Mouse (Mus musculus): ENCODE data around the gene Mgll. TPM values are rescaled to one million over a fixed set of nuclear protein-coding genes. Genes with fewer than 3 reads are reported as not detected.

Mgll gene
- polyA plus RNA-seq, 1 experiment, result 152 TPM

DNA sequence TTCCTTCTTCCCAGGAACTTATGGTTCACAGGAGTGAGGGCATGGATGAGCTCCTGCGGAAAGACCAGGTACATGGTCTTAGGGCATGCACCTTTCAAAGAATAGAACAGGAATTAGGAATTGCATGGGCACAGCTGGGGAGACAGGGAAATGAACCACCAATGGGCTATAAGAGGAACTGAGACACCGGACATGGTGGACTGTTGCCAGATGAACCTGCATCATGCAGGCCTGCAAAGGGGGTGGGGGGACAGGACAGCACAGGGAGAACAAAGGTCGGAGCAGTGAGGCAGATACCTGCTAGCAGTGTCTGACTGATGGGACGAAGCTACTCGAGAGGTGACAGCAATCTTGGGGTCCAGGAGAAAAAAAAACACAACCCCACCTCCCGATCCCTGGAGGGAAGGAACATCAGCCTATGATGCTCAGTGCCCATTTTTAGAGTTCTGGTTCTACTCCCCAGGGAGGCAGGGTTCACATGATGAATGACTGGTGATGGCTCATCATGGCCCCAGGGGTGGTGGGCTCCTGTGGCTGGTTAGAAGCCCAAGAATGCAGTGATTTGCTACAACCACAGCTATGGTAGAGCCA is 106.0 kb downstream of the Mgll start:
- Histone ChIP-seq H3K36me3 (ENCODE audit: control insufficient read depth, insufficient read depth, low read length) (no peaks in the 10 kb centered on the region), H3K27ac (ENCODE audit: insufficient read depth, low read depth, low read length) (no peak overlapping the region), H3K4me1 (ENCODE audit: control insufficient read depth, insufficient read depth, low read length) (0 out of 2 replicates have a peak, but pooled peaks cover 4% of the 10 kb centered on the region), H3K27me3 (replicated peaks; ENCODE audit: control insufficient read depth, insufficient read depth, low read length) (no peaks in the 10 kb centered on the region), H3K4me3 (ENCODE audit: insufficient read depth, low read depth, low read length) (no peak overlapping the region)
- DNase-seq, result no peak
- 69% methylated on average over 6 of the region's 6 CpGs for WGBS
- TF ChIP-seq CTCF (conservative IDR thresholded peaks at IDR 0.05; ENCODE audit: insufficient read depth, insufficient read length, low read depth, low read length) (no peak), POLR2A (IDR thresholded peaks at IDR 0.05; ENCODE audit: low read depth, low read length) (no peak)

DNA sequence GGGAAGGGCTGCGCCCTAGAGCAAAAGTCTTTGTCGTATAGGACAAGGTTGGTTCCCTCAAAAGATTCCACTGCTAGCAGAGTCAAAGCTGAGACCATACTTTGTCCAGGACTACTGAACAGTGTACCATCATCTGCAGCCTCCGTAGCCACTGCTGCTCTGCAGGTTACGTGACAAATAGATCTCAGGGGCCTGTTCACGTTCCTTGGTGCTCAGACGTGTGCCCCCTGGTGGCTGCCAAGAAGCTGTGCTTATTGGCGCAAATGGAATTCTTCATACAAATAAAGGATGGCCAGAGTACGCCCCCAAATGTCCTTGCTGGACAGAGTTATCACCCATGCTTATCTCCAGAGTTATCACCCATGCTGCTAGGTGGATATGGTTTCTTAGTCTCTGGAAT is 107.2 kb downstream of the Mgll start:
- Histone ChIP-seq H3K4me3 (ENCODE audit: insufficient read depth, low read depth, low read length) (no peak overlapping the region), H3K36me3 (ENCODE audit: control insufficient read depth, insufficient read depth, low read length) (no peaks in the 10 kb centered on the region), H3K27ac (ENCODE audit: insufficient read depth, low read depth, low read length) (no peak overlapping the region), H3K27me3 (replicated peaks; ENCODE audit: control insufficient read depth, insufficient read depth, low read length) (no peaks in the 10 kb centered on the region), H3K4me1 (ENCODE audit: control insufficient read depth, insufficient read depth, low read length) (0 out of 2 replicates have a peak, but pooled peaks cover 4% of the 10 kb centered on the region)
- TF ChIP-seq POLR2A (IDR thresholded peaks at IDR 0.05; ENCODE audit: low read depth, low read length), result no peak
- peak; percentile 94 for TF ChIP-seq CTCF (conservative IDR thresholded peaks at IDR 0.05; ENCODE audit: insufficient read depth, insufficient read length, low read depth, low read length)
- peak; percentile 61 for DNase-seq
- WGBS, result 26% methylated on average over 8 of the region's 8 CpGs

DNA sequence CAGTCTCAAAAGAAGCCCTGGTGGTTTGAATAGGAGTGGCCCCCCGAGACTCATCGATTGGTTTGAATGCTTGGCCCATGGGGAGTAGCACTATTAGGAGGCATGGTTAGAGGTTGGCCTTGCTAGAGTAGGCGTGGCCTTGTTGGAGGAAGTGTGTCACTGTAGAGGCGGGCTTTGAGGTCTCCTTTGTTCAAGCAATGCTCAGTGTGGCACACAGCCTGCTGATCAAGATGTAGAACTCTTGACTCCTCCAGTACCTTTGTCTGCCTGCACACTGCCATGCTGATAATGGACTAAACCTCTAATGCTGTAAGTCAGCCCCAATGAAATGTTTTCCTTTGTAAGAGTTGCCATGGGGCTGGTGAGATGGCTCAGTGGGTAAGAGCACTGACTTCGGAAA is 108.5 kb downstream of the Mgll start:
- no peak overlapping the region for H3K4me3 ChIP-seq (ENCODE audit: insufficient read depth, low read depth, low read length)
- TF ChIP-seq CTCF (conservative IDR thresholded peaks at IDR 0.05; ENCODE audit: insufficient read depth, insufficient read length, low read depth, low read length) (no peak), POLR2A (IDR thresholded peaks at IDR 0.05; ENCODE audit: low read depth, low read length) (no peak)
- H3K36me3 ChIP-seq (ENCODE audit: control insufficient read depth, insufficient read depth, low read length), result no peaks in the 10 kb centered on the region
- H3K4me1 ChIP-seq (ENCODE audit: control insufficient read depth, insufficient read depth, low read length), result 0 out of 2 replicates have a peak, but pooled peaks cover 4% of the 10 kb centered on the region
- H3K27me3 ChIP-seq (replicated peaks; ENCODE audit: control insufficient read depth, insufficient read depth, low read length), result no peaks in the 10 kb centered on the region
- H3K27ac ChIP-seq (ENCODE audit: insufficient read depth, low read depth, low read length), result no peak overlapping the region
- DNase-seq, result no peak
- 85% methylated on average over 5 of the region's 5 CpGs for WGBS

DNA sequence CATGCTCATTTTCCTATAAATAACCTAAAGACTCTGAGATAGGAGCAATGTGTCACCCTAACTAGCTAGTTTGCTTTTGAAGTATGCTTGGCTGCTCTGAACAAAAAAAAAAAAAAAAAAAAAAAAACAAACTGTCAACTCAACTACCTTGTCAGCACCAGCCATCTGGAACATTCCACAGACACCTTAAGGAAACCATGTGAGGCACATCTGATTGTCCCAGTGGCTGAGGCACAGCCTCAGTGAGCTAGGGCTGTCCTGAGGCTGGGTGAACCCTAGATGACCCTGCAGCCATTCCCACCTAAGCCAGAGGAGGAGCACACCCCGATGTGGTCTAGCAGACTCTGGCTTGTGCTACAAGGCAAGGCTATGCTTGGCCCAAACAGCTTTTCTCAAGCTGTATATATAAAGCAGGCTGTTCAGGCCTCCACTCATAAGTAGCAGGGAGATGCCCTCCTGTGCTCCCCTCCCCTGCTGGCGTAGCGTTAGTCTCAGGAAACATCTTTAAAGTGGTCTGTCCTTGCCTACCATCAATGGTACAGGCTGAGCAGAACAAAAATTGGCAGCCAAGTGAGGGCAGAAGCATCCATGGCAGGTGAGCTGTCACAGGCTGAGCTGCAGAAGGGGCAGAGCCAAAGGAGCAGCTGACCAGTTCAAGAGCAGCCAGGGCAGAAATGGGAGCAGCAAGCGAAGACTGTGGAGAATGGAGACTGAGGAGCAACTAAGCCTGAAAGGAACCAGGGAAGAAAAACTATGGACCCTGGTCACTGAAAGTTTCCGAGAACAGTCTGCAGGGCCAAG is 109.3 kb downstream of the Mgll start:
- Histone ChIP-seq H3K4me3 (ENCODE audit: insufficient read depth, low read depth, low read length) (no peak overlapping the region), H3K27ac (ENCODE audit: insufficient read depth, low read depth, low read length) (no peak overlapping the region), H3K27me3 (replicated peaks; ENCODE audit: control insufficient read depth, insufficient read depth, low read length) (no peaks in the 10 kb centered on the region), H3K36me3 (ENCODE audit: control insufficient read depth, insufficient read depth, low read length) (no peaks in the 10 kb centered on the region), H3K4me1 (ENCODE audit: control insufficient read depth, insufficient read depth, low read length) (0 out of 2 replicates have a peak, but pooled peaks cover 4% of the 10 kb centered on the region)
- no peak for TF ChIP-seq CTCF (conservative IDR thresholded peaks at IDR 0.05; ENCODE audit: insufficient read depth, insufficient read length, low read depth, low read length)
- TF ChIP-seq POLR2A (IDR thresholded peaks at IDR 0.05; ENCODE audit: low read depth, low read length), result no peak
- 64% methylated on average over 5 of the region's 5 CpGs for WGBS
- peak; percentile 35 for DNase-seq

DNA sequence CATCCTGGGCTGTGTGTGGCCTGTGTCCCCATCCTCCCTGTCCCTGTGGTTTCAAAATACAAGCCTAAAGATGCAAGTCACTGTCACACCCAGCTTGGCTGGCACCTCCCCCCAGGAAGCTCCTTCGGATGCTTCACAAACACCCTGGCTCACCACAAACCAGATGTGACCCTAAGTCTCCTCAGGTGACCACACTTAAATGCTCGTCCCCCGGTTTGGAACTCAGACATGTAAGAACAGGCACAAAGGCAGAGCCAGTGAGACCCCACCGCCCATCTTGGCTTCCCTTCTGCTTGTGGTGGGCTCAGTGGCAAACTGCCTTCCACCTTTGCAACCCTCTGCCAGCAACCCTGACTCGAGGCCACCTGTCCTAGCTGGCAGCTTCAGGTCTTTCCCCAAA is 110.8 kb downstream of the Mgll start:
- no peaks in the 10 kb centered on the region for H3K27me3 ChIP-seq (replicated peaks; ENCODE audit: control insufficient read depth, insufficient read depth, low read length)
- 0 out of 2 replicates have a peak, but pooled peaks cover 4% of the 10 kb centered on the region for H3K4me1 ChIP-seq (ENCODE audit: control insufficient read depth, insufficient read depth, low read length)
- no peak for DNase-seq
- H3K36me3 ChIP-seq (ENCODE audit: control insufficient read depth, insufficient read depth, low read length), result no peaks in the 10 kb centered on the region
- TF ChIP-seq POLR2A (IDR thresholded peaks at IDR 0.05; ENCODE audit: low read depth, low read length), result no peak
- TF ChIP-seq CTCF (conservative IDR thresholded peaks at IDR 0.05; ENCODE audit: insufficient read depth, insufficient read length, low read depth, low read length), result no peak
- no peak overlapping the region for H3K27ac ChIP-seq (ENCODE audit: insufficient read depth, low read depth, low read length)
- H3K4me3 ChIP-seq (ENCODE audit: insufficient read depth, low read depth, low read length), result no peak overlapping the region
- 70% methylated on average over 5 of the region's 5 CpGs for WGBS

DNA sequence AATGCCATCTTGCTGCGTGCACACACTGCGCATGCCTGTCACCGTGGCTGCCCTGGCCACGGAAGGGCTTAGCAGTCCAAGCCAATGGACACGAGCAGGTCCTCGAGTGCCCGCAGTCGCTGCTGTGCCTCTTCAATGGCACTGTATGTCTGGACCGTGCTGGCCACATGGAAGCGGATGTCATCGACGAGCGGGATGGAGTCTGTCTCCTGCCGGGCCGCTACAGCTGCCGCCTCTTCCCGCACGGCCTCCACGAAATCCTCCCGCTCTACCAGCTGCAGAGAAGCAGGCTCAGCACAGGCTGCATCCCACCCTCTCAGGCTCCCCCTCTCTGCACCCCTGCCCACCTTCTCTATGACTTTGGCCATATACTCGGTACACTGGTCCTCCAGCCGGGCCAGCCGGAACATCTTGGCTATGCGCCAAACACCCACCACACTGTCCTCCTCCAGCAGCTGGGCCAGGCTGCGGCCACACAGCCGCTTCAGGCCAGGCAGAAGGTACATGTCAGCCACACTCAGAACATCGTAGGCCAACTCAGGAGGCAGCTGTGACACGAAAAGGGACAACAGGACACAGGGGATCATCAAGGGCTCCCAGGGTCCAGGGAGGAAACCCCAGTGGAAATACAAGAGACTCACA is 112.1 kb downstream of the Mgll start:
- H3K27ac ChIP-seq (ENCODE audit: insufficient read depth, low read depth, low read length), result no peak overlapping the region
- H3K36me3 ChIP-seq (ENCODE audit: control insufficient read depth, insufficient read depth, low read length), result no peaks in the 10 kb centered on the region
- no peak for DNase-seq
- H3K27me3 ChIP-seq (replicated peaks; ENCODE audit: control insufficient read depth, insufficient read depth, low read length), result no peaks in the 10 kb centered on the region
- peaks cover 12% of the 10 kb centered on the region for H3K4me1 ChIP-seq (ENCODE audit: control insufficient read depth, insufficient read depth, low read length)
- TF ChIP-seq CTCF (conservative IDR thresholded peaks at IDR 0.05; ENCODE audit: insufficient read depth, insufficient read length, low read depth, low read length) (no peak), POLR2A (IDR thresholded peaks at IDR 0.05; ENCODE audit: low read depth, low read length) (no peak)
- 85% methylated on average over 28 of the region's 28 CpGs for WGBS
- no peak overlapping the region for H3K4me3 ChIP-seq (ENCODE audit: insufficient read depth, low read depth, low read length)

DNA sequence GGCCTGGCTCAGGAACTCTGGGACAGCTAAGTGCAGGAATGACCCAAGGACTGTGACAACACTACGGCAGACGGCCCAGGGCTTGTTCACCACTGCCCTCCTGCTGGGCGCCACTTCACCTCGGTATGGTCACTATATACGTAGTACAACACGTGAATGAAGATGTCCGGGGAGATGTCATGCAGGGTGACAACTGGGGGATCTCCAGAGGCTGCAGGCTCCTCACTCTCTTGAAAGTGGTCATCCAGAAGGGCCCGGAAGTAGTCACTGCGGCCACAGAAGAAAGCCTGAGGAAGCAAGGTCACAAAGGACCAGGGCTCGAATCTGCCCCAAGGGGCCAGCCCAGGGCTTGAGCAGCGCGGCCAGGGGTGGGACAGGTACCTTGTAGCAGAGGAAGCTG is 113.8 kb downstream of the Mgll start:
- TF ChIP-seq CTCF (conservative IDR thresholded peaks at IDR 0.05; ENCODE audit: insufficient read depth, insufficient read length, low read depth, low read length) (no peak), POLR2A (IDR thresholded peaks at IDR 0.05; ENCODE audit: low read depth, low read length) (no peak)
- WGBS, result 94% methylated on average over 12 of the region's 12 CpGs
- no peak for DNase-seq
- no peak overlapping the region for H3K4me3 ChIP-seq (ENCODE audit: insufficient read depth, low read depth, low read length)
- H3K4me1 ChIP-seq (ENCODE audit: control insufficient read depth, insufficient read depth, low read length), result peaks cover 12% of the 10 kb centered on the region
- no peak overlapping the region for H3K27ac ChIP-seq (ENCODE audit: insufficient read depth, low read depth, low read length)
- H3K36me3 ChIP-seq (ENCODE audit: control insufficient read depth, insufficient read depth, low read length), result no peaks in the 10 kb centered on the region
- H3K27me3 ChIP-seq (replicated peaks; ENCODE audit: control insufficient read depth, insufficient read depth, low read length), result no peaks in the 10 kb centered on the region

Measured in kidney, adult 2 months (tissue).